Comparison of ENCODE assay signal across 17 mouse cellular contexts in the genomic region with DNA sequence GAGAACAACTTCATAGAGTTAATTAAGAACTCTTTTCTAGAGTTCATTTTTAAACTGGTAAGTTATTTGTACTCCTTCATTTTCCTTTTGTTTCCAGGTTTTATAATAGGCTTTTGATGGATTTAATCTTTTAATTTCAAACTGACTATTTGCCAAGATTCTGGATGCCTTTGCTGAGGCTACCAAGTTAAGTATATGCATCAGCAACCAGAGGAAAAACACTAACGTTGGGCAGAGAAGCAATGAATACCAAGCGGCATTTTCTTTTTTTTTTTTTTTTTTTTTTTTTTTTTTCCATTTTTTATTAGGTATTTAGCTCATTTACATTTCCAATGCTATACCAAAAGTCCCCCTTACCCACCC.
A peak's percentile ranks its signal among the peaks of the same experiment; 100 is the strongest.
DNase-seq lines count a peak whose midpoint lies in the region; ATAC-seq and TF ChIP-seq lines count a peak whose summit lies in the region.
"Had no signal": no experiment of that assay in that cellular context is flagged by ENCODE, and none has a peak within 500 bp of the region (broad histone marks: within the 10 kb centered on the region; RNA-seq: fewer than 3 reads in every experiment).

No protein-coding gene starts in this region.

- no peaks in the 10 kb centered on the region for H3K36me3 ChIP-seq in forebrain, embryonic 14.5 days (ENCODE audit: control insufficient read depth, insufficient read depth, low read length)
- H3K36me3 ChIP-seq in forebrain, embryonic 11.5 days (ENCODE audit: control insufficient read depth, insufficient read depth, low read length), result no peaks in the 10 kb centered on the region
- H3K36me3 ChIP-seq: embryonic facial prominence, embryonic 13.5 days; embryonic facial prominence, embryonic 15.5 days; forebrain, embryonic 10.5 days; forebrain, embryonic 15.5 days had no signal

- TF ChIP-seq CTCF in layer of hippocampus, adult 2 months (conservative IDR thresholded peaks at IDR 0.05), result no peak
- TF ChIP-seq CTCF in brain, embryonic 14.5 days (IDR thresholded peaks at IDR 0.05; ENCODE audit: borderline replicate concordance, extremely low read depth, insufficient read depth, insufficient read length), result no peak

- H3K4me1 ChIP-seq in forebrain, embryonic 14.5 days (ENCODE audit: control insufficient read depth, insufficient read depth, low read length), result no peaks in the 10 kb centered on the region
- no peaks in the 10 kb centered on the region for H3K4me1 ChIP-seq in forebrain, embryonic 11.5 days (replicated peaks; ENCODE audit: control insufficient read depth, insufficient read depth, low read length)
- H3K4me1 ChIP-seq: embryonic facial prominence, embryonic 13.5 days; embryonic facial prominence, embryonic 15.5 days; forebrain, embryonic 10.5 days; forebrain, embryonic 15.5 days had no signal

- ATAC-seq in forebrain, embryonic 14.5 days, result peak; percentile 59; the same call in 1 of the 2 replicates
- no peak for ATAC-seq in forebrain, embryonic 11.5 days (replicated peaks; ENCODE audit: low FRiP score)

- H3K27me3 ChIP-seq in forebrain, embryonic 14.5 days (replicated peaks; ENCODE audit: control insufficient read depth, insufficient read depth, low read length), result no peaks in the 10 kb centered on the region
- no peaks in the 10 kb centered on the region for H3K27me3 ChIP-seq in forebrain, embryonic 11.5 days (ENCODE audit: control insufficient read depth, insufficient read depth, low read length)
- H3K27me3 ChIP-seq: embryonic facial prominence, embryonic 13.5 days; embryonic facial prominence, embryonic 15.5 days; forebrain, embryonic 15.5 days had no signal

- H3K9me3 ChIP-seq in forebrain, embryonic 14.5 days (replicated peaks; ENCODE audit: control insufficient read depth, low read length), result no peaks in the 10 kb centered on the region
- no peaks in the 10 kb centered on the region for H3K9me3 ChIP-seq in forebrain, embryonic 11.5 days (ENCODE audit: control insufficient read depth, low read length)
- H3K9me3 ChIP-seq: embryonic facial prominence, embryonic 13.5 days; embryonic facial prominence, embryonic 15.5 days; forebrain, embryonic 10.5 days; forebrain, embryonic 15.5 days had no signal

- DNase-seq in forebrain, embryonic 14.5 days (ENCODE audit: low spot score), result peak; percentile 66
- no peak for DNase-seq in forebrain, embryonic 11.5 days (ENCODE audit: low spot score)
- no peak for DNase-seq in layer of hippocampus, adult 2 months (ENCODE audit: low spot score in 2 of 2)
- no peak for DNase-seq in layer of hippocampus, adult 11-12 months (ENCODE audit: low spot score)
- DNase-seq in brain, embryonic 14.5 days (ENCODE audit: low read depth), result peak; percentile 70
- DNase-seq in cerebellum, adult 8-10 months, result no peak
- DNase-seq: adrenal gland, adult 2 months; adrenal gland, postnatal 10 days; adrenal gland, postnatal 25 days; cerebellum, postnatal 14 days; cerebellum, postnatal 36 days; embryo, embryonic 11 days had no signal

- H3K27ac ChIP-seq in forebrain, embryonic 14.5 days (ENCODE audit: low read depth, low read length), result no peak overlapping the region
- no peak overlapping the region for H3K27ac ChIP-seq in forebrain, embryonic 11.5 days (ENCODE audit: low read depth, low read length)
- peak overlapping the region; percentile 51; the same call in 1 of the 2 replicates for H3K27ac ChIP-seq in layer of hippocampus, adult 2 months
- H3K27ac ChIP-seq: embryonic facial prominence, embryonic 13.5 days; embryonic facial prominence, embryonic 15.5 days; forebrain, embryonic 10.5 days; forebrain, embryonic 15.5 days had no signal

- no peak overlapping the region for H3K9ac ChIP-seq in forebrain, embryonic 14.5 days (ENCODE audit: low read length)
- H3K9ac ChIP-seq in forebrain, embryonic 11.5 days (ENCODE audit: low read length), result no peak overlapping the region
- H3K9ac ChIP-seq: embryonic facial prominence, embryonic 13.5 days; embryonic facial prominence, embryonic 15.5 days; forebrain, embryonic 15.5 days had no signal

- no peak overlapping the region for H3K4me2 ChIP-seq in forebrain, embryonic 14.5 days (ENCODE audit: low read length)
- H3K4me2 ChIP-seq in forebrain, embryonic 11.5 days (ENCODE audit: low read depth, low read length, severe bottlenecking), result no peak overlapping the region
- H3K4me2 ChIP-seq: embryonic facial prominence, embryonic 13.5 days; embryonic facial prominence, embryonic 15.5 days; forebrain, embryonic 15.5 days had no signal

- H3K4me3 ChIP-seq in forebrain, embryonic 14.5 days (ENCODE audit: low read depth, low read length), result no peak overlapping the region
- no peak overlapping the region for H3K4me3 ChIP-seq in forebrain, embryonic 11.5 days (ENCODE audit: low read depth, low read length)
- H3K4me3 ChIP-seq in layer of hippocampus, adult 2 months, result no peak overlapping the region
- H3K4me3 ChIP-seq: embryonic facial prominence, embryonic 13.5 days; embryonic facial prominence, embryonic 15.5 days; erythroblast, embryonic 14.5 days; forebrain, embryonic 10.5 days; forebrain, embryonic 15.5 days had no signal

- TF ChIP-seq POLR2A in brain, embryonic 14.5 days (IDR thresholded peaks at IDR 0.05; ENCODE audit: borderline replicate concordance, extremely low read depth, insufficient read depth, insufficient read length, poor library complexity, severe bottlenecking), result no peak

- 46% methylated on average over 2 of the region's 2 CpGs for WGBS in forebrain, embryonic 14.5 days
- WGBS in forebrain, embryonic 11.5 days, result 88% methylated on average over 2 of the region's 2 CpGs

Comparison
In these comparisons a context has a peak if more than half of its experiments do, and no peak if none do; other contexts are left out.
1. DNase-seq: peak in forebrain, embryonic 14.5 days (single experiment) and brain, embryonic 14.5 days (single experiment); none in forebrain, embryonic 11.5 days (single experiment), layer of hippocampus, adult 2 months (0 of 2), layer of hippocampus, adult 11-12 months (single experiment) and cerebellum, adult 8-10 months (single experiment).